In genomic region chr6:72159861-72160395, GRCm38 (mm10) we compare ENCODE assay signal across 26 mouse cellular contexts.
DNase-seq lines count a peak whose midpoint lies in the region; ATAC-seq and TF ChIP-seq lines count a peak whose summit lies in the region.
"Had no signal": no experiment of that assay in that cellular context is flagged by ENCODE, and none has a peak within 500 bp of the region (broad histone marks: within the 10 kb centered on the region; RNA-seq: fewer than 3 reads in every experiment).

No protein-coding gene starts in this region.

- no peak for ATAC-seq in megakaryocyte, adult 5-6 weeks (ENCODE audit: poor library complexity, severe bottlenecking)
- ATAC-seq: forebrain, embryonic 14.5 days; forebrain, postnatal 0 days; hindbrain, postnatal 0 days; inflammation-experienced regulatory T-cells, adult 6 months; intestine, embryonic 16.5 days had no signal

- H3K27me3 ChIP-seq in megakaryocyte, embryonic 14.5 days (replicated peaks) = peaks cover 34% of the 10 kb centered on the region
- H3K27me3 ChIP-seq: embryonic facial prominence, embryonic 12.5 days; embryonic facial prominence, embryonic 15.5 days; heart, embryonic 13.5 days had no signal

- no peak overlapping the region for H3K4me3 ChIP-seq in gastrocnemius, adult 2 months
- H3K4me3 ChIP-seq in megakaryocyte, embryonic 14.5 days (replicated peaks) = peak overlapping the region; percentile 19
- H3K4me3 ChIP-seq: embryonic facial prominence, embryonic 12.5 days; embryonic facial prominence, embryonic 15.5 days; heart, adult 2 months; heart, embryonic 10.5 days; heart, embryonic 13.5 days had no signal

- H3K9me3 ChIP-seq in megakaryocyte, embryonic 14.5 days = peaks cover 13% of the 10 kb centered on the region
- H3K9me3 ChIP-seq: embryonic facial prominence, embryonic 12.5 days; embryonic facial prominence, embryonic 15.5 days; heart, embryonic 10.5 days; heart, embryonic 13.5 days had no signal

- peaks cover 15% of the 10 kb centered on the region for H3K36me3 ChIP-seq in megakaryocyte, embryonic 14.5 days (replicated peaks; ENCODE audit: low read length)
- H3K36me3 ChIP-seq: embryonic facial prominence, embryonic 12.5 days had no signal

- no peak for TF ChIP-seq CTCF in gastrocnemius, adult 2 months (IDR thresholded peaks at IDR 0.05)

- H3K27ac ChIP-seq in gastrocnemius, adult 2 months = peak overlapping the region; percentile 80
- H3K27ac ChIP-seq: embryonic facial prominence, embryonic 12.5 days; embryonic facial prominence, embryonic 15.5 days; heart, adult 2 months; heart, embryonic 10.5 days; heart, embryonic 13.5 days; hindbrain, embryonic 14.5 days; hindbrain, postnatal 0 days had no signal

- DNase-seq in adrenal gland, adult 2 months = peak; percentile 59
- DNase-seq in adrenal gland, adult 18-20 months (ENCODE audit: low spot score in 2 of 2) = no peak
- no peak for DNase-seq in gastrocnemius, adult 2 months
- DNase-seq in gastrocnemius, postnatal 14 days = no peak
- DNase-seq in adrenal gland, postnatal 36 days = peak; percentile 38 to 50
- DNase-seq in lung, postnatal 36 days = no peak
- DNase-seq: cerebellum, adult 11 months; cerebellum, adult 2 months; cerebellum, adult 9-11 months; cerebellum, postnatal 25 days; forebrain, postnatal 0 days; gastrocnemius, postnatal 36 days; heart, adult 2 months; heart, postnatal 14 days; heart, postnatal 4 days had no signal

- intact Hi-C loops in gastrocnemius, adult 2 months (cut with DNase I) = loop anchor here (5.0 kb wide), 2 partner anchors 38 to 63 kb away; partner anchors contain the start of gene St3gal5
- intact Hi-C loops in gastrocnemius, postnatal 14 days (cut with DNase I; ENCODE audit: low total_unique reads) = loop anchor here (10.0 kb wide), 1 partner anchor 55 kb away; no protein-coding TSS in a partner anchor

- peaks cover 39% of the 10 kb centered on the region for H3K4me1 ChIP-seq in megakaryocyte, embryonic 14.5 days

Comparison
In these comparisons a context has a peak if more than half of its experiments do, and no peak if none do; other contexts are left out.
1. DNase-seq: peak in adrenal gland, adult 2 months (single experiment) and adrenal gland, postnatal 36 days (2 of 2); none in adrenal gland, adult 18-20 months (0 of 2), gastrocnemius, adult 2 months (single experiment), gastrocnemius, postnatal 14 days (single experiment) and lung, postnatal 36 days (single experiment).